Mouse (Mus musculus) lung, embryonic 14.5 days (tissue): ENCODE data around the gene Tcte2. TPM values are rescaled to one million over a fixed set of nuclear protein-coding genes. Genes with fewer than 3 reads are reported as not detected.
A peak's percentile ranks its signal among the peaks of the same experiment; 100 is the strongest.

Experiments
- ATAC-seq: fragments of 200-750 bp; cut with Nextera tagmentation; 2 replicates; pipeline ENCODE4 v1.8.0; 2017; ENCODE audit warnings: mild to moderate bottlenecking, moderate TSS enrichment, moderate library complexity; ENCODE audit not compliant: insufficient read depth
- DNase-seq: peaks from one replicate; pipeline ENCODE4 v3.0.0-alpha.2; 2015
- H3K27ac ChIP-seq: fragments of 300-500 bp; sonication (generic); 2 replicates; pipeline ENCODE4 v1.5.1; 2014; ENCODE audit warnings: low read depth, mild to moderate bottlenecking, moderate library complexity
- H3K27me3 ChIP-seq: fragments of 300-500 bp; sonication (generic); 2 replicates; pipeline ENCODE4 v1.6.1; 2014; ENCODE audit warnings: low read length, control low read depth; ENCODE audit not compliant: insufficient read depth
- H3K36me3 ChIP-seq: fragments of 300-500 bp; sonication (generic); 2 replicates; pipeline ENCODE4 v1.6.1; 2014; ENCODE audit warnings: control low read depth; ENCODE audit not compliant: insufficient read depth
- H3K4me1 ChIP-seq: fragments of 300-500 bp; sonication (generic); 2 replicates; pipeline ENCODE4 v1.6.1; 2014; ENCODE audit warnings: antibody characterized with exemption, control low read depth; ENCODE audit not compliant: insufficient read depth
- H3K4me2 ChIP-seq: fragments of 300-500 bp; sonication (generic); 2 replicates; pipeline ENCODE4 v1.6.1; 2014; ENCODE audit warnings: mild to moderate bottlenecking
- H3K4me3 ChIP-seq: fragments of 300-500 bp; sonication (generic); 2 replicates; pipeline ENCODE4 v1.5.1; 2014; ENCODE audit warnings: low read depth, low read length
- H3K9ac ChIP-seq: fragments of 300-500 bp; sonication (generic); 2 replicates; pipeline ENCODE4 v1.6.1; 2014
- H3K9me3 ChIP-seq: fragments of 300-500 bp; sonication (generic); 2 replicates; pipeline ENCODE4 v1.6.1; 2016; ENCODE audit warnings: low read depth, low read length, control low read depth
- CTCF ChIP-seq: IDR thresholded peaks from 2 replicates; pipeline ENCODE4 v1.5.1; 2016; ENCODE audit warnings: antibody characterized with exemption, low read depth
- WGBS: fragments of 180-500 bp; shearing (Covaris S2); extraction: QIAGEN DNeasy Blood & Tissue Kit; methylation state at CpG from one replicate; pipeline ENCODE4 v1.1.7; 2014; 5-methylcytosine and 5-hydroxymethylcytosine counted together
- polyA plus RNA-seq: library from polyadenylated mRNA; unstranded; fragments of >200 nt; fragmentation: Nextera tagmentation; extraction: Ambion mirVana; gene quantifications from 2 replicates; pipeline ENCODE4 v1.2.1, GENCODE M21; 2014

Gene Tcte2
- polyA plus RNA-seq, 1 experiment from 2014 or later, result 5.8 TPM

DNA sequence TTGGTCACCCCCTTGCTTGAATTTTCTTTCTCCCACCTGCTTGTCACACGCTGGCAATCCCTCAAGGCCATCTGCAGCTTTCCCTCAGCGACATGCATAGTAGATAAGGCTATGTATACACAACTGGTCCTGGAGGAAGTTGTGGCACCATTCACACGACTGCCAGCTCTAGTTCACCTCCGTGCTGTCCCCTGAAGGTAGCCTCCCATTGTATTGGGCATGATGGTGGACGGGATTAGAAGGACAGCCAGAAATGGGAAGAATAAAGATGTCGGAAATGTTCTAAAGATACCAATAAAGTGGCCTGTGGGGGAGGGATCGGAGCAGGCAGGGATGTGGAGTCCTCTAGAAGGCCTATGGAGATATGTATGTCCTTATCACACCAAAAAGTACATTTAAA, 20.0 kb downstream of the Tcte2 start:
- WGBS, result 41% methylated on average over 7 of the region's 7 CpGs
- no peak overlapping the region for H3K4me2 ChIP-seq
- H3K27ac ChIP-seq, result peak overlapping the region; percentile 70; the same call in 1 of the 2 replicates
- DNase-seq (no peak), ATAC-seq (no peak)
- no peak overlapping the region for H3K9ac ChIP-seq
- H3K4me1 ChIP-seq, result peaks cover 43% of the 10 kb centered on the region
- no peaks in the 10 kb centered on the region for H3K9me3 ChIP-seq
- no peak for TF ChIP-seq CTCF
- H3K4me3 ChIP-seq, result no peak overlapping the region
- H3K36me3 ChIP-seq, result no peaks in the 10 kb centered on the region
- H3K27me3 ChIP-seq, result no peaks in the 10 kb centered on the region

DNA sequence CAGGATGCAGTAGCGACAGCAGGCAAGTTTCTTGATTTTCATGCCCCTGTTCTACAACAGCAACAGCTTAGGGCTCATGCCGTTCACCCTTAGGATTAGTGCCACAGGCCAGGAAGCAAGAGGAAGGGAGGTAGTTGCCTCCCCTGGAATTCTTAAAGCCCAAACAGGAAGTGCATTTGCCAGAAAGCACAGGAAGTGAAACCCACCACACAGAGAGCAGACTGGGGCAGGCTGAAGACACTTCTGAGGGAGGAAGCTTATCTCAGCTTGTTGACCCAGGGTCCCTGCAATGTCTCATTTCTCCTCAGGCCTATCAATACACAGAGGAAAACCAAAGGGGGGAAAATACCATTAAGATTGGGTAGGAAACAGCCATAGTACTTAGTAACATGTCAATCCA, 20.8 kb downstream of the Tcte2 start:
- no peak overlapping the region for H3K9ac ChIP-seq
- WGBS, result 18% methylated on average over 2 of the region's 2 CpGs
- peak overlapping the region; percentile 70 for H3K27ac ChIP-seq
- no peaks in the 10 kb centered on the region for H3K36me3 ChIP-seq
- no peak overlapping the region for H3K4me3 ChIP-seq
- DNase-seq (peak; percentile 42), ATAC-seq (no peak)
- no peak overlapping the region for H3K4me2 ChIP-seq
- TF ChIP-seq CTCF, result no peak
- H3K9me3 ChIP-seq, result no peaks in the 10 kb centered on the region
- H3K27me3 ChIP-seq, result no peaks in the 10 kb centered on the region
- peaks cover 47% of the 10 kb centered on the region for H3K4me1 ChIP-seq

DNA sequence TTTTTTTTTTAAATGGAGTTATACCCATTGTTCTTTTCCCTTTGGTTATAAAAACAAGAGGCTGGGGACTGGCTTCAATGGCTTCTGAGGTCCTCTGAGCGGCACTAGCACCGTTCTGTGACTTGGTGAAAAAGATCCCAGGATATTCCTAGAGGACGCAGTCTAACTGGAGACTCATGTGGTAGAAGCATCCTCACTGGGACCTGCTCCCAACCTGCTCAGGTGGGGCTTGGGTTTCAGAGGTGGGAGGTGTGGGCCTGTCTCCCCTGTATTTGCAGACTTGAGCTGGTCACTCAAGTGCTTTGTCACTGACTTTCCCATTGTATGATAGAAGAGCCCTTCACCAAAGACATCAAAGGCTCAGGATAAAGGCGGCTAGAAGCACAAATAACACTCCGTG, 21.6 kb downstream of the Tcte2 start:
- DNase-seq (no peak), ATAC-seq (no peak)
- Histone ChIP-seq H3K36me3 (no peaks in the 10 kb centered on the region), H3K4me3 (no peak overlapping the region), H3K9me3 (no peaks in the 10 kb centered on the region), H3K27ac (0 out of 2 replicates have a peak overlapping the region, but pooled peaks have one; percentile 14), H3K27me3 (no peaks in the 10 kb centered on the region), H3K4me1 (peaks cover 43% of the 10 kb centered on the region), H3K9ac (no peak overlapping the region), H3K4me2 (no peak overlapping the region)
- no peak for TF ChIP-seq CTCF
- 58% methylated on average over 5 of the region's 5 CpGs for WGBS

DNA sequence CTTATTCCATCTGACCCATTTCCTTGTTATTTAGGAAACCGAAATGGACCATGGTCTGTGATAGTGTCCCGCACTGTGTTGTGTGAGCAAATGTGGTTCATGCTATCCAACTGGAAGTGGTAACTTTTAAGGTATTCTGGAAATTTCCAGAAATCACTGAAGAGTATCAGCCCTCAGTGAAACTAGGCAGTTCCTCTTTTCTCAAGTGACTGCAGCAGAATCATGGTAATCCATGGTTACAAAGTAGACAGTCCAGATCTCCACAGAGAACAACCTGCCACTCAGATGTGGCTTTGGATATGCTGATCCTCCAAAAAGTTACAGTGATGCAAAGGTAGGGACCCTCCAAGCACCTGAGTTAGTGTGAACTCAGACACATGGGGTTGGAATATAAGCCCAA, 22.7 kb downstream of the Tcte2 start:
- peaks cover 35% of the 10 kb centered on the region for H3K4me1 ChIP-seq
- ATAC-seq (no peak), DNase-seq (no peak)
- H3K4me2 ChIP-seq, result no peak overlapping the region
- WGBS, result 88% methylated on average over 2 of the region's 2 CpGs
- no peaks in the 10 kb centered on the region for H3K9me3 ChIP-seq
- no peaks in the 10 kb centered on the region for H3K27me3 ChIP-seq
- H3K36me3 ChIP-seq, result no peaks in the 10 kb centered on the region
- H3K27ac ChIP-seq, result no peak overlapping the region
- no peak for TF ChIP-seq CTCF
- H3K9ac ChIP-seq, result no peak overlapping the region
- H3K4me3 ChIP-seq, result no peak overlapping the region

DNA sequence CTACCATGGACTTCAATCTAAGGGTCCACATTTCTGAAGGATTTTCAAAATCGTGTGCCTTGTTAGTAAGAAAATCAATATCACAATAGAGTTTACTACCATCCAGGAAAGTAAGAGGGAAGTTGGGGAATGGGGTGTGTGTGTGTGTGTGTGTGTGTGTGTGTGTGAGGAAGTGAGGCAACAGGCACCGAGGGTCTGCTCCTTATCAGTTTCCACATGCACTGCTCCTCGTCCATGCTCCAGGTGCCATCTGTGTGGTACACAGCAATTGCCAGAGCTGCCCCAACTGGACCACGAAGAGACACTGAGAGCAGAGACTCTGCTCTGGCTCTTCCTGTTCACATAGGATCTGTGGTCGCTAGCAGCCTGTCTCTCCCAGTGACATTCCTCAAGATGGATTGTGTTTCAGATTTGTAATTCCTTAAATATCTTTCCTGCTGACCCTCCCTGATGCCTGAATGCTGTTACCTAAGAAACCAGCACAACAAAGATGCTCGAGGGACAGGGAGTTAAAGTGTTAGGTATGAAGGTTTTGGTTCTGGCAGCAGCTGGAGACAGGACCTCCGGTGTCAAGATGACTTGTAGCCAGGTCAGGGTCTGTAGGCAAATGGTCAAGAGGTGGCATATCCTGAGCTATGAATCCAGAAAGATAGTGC, 23.4 kb downstream of the Tcte2 start:
- WGBS, result 35% methylated on average over 7 of the region's 7 CpGs
- Histone ChIP-seq H3K4me1 (peaks cover 29% of the 10 kb centered on the region), H3K9ac (no peak overlapping the region), H3K27ac (peak overlapping the region; percentile 50; the same call in 1 of the 2 replicates), H3K4me3 (no peak overlapping the region), H3K4me2 (no peak overlapping the region), H3K36me3 (no peaks in the 10 kb centered on the region), H3K27me3 (no peaks in the 10 kb centered on the region), H3K9me3 (no peaks in the 10 kb centered on the region)
- no peak for ATAC-seq
- TF ChIP-seq CTCF, result no peak
- no peak for DNase-seq

DNA sequence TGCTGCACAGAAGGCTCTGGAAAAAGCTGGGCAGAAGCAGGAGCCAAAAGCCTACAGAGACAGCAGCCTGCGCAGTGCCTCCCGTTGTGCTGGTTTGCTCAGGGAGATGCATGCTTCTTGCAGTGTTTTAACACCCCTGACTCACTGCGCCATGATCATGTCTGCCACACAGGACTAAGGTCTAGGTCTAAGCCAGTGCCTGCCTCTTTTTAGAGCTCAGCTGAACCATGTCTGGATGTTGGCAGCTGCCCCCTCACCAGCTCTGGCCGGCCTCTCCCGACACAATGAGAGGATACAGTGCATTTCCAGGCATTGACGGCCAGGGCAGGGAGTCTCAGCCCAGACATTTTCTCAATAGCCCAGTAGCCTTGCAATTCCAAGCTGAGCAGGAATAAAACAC, 24.3 kb downstream of the Tcte2 start:
- peak overlapping the region; percentile 50; the same call in 1 of the 2 replicates for H3K27ac ChIP-seq
- TF ChIP-seq CTCF, result no peak

DNA sequence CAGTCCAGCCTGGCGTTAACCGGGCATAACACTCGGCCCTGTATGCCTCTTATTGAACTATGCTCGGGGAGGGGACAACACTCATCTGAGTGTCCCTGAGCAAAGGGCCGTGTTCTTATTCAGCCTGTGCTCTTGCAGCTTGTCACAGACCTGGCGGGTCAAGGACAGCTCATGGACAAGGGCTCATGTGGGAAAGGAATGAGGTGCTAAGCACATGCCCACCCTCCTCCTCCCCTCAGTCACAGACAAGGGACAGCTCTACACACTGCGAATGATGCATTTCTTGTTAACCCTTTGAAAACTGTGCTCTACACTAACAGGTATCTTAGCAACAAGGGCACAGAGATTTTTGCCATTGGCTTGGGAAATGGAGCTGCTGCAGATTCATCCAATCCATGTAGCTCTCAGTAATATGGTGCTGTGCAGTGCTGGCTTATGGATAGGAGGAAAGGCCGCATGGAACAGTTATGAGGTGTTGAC, 25.8 kb downstream of the Tcte2 start:
- H3K27ac ChIP-seq, result no peak overlapping the region
- no peak overlapping the region for H3K9ac ChIP-seq
- H3K36me3 ChIP-seq, result no peaks in the 10 kb centered on the region
- H3K4me3 ChIP-seq, result no peak overlapping the region
- WGBS, result 29% methylated on average over 8 of the region's 8 CpGs
- H3K27me3 ChIP-seq, result no peaks in the 10 kb centered on the region
- no peak overlapping the region for H3K4me2 ChIP-seq
- DNase-seq (no peak), ATAC-seq (peak; percentile 22; the same call in 1 of the 2 replicates)
- H3K4me1 ChIP-seq, result peaks cover 16% of the 10 kb centered on the region
- no peaks in the 10 kb centered on the region for H3K9me3 ChIP-seq
- no peak for TF ChIP-seq CTCF

More for the DNA sequence above, 24.3 kb downstream of the Tcte2 start:
- Histone ChIP-seq H3K36me3 (no peaks in the 10 kb centered on the region), H3K9me3 (no peaks in the 10 kb centered on the region), H3K4me3 (no peak overlapping the region), H3K4me2 (no peak overlapping the region), H3K9ac (no peak overlapping the region), H3K27me3 (no peaks in the 10 kb centered on the region), H3K4me1 (peaks cover 27% of the 10 kb centered on the region)
- ATAC-seq (no peak), DNase-seq (peak; percentile 45)
- 51% methylated on average over 6 of the region's 6 CpGs for WGBS
